Mouse (Mus musculus): ENCODE measurements around the gene Utrn. TPM values are rescaled to one million over a fixed set of nuclear protein-coding genes. Genes with fewer than 3 reads are reported as not detected.

Gene Utrn
- polyA plus RNA-seq, 1 experiment from 2014 or later: 67.0 TPM

DNA sequence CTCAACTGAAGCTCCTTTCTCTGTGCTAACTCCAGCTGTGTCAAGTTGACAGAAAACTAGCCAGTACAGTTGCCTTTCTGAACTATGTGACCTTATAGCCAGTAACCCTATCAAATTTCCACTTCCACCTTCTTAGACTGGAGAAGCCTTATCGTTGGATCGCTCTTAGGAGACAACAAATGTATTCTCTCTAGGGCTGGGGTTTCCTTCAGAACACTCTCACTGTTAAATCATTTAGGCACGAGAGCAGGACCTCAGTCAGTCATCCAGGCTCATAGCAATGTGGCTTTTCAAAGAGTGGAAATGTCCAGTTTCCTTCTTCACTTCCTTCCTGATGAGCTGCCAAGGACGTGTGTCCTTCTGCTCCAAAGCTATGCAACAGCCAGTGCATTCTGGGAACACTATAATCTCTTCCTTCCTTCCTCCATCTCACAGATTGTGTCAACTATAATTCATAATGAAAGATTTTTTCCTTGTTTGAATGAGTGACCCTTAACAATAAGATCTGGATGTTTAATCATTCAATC is 87.7 kb downstream of the Utrn start:
- ATAC-seq (ENCODE audit: insufficient number of reproducible peaks, insufficient read depth, low FRiP score, low read depth): no peak
- no peak overlapping the region for H3K4me2 ChIP-seq (ENCODE audit: low read length)

DNA sequence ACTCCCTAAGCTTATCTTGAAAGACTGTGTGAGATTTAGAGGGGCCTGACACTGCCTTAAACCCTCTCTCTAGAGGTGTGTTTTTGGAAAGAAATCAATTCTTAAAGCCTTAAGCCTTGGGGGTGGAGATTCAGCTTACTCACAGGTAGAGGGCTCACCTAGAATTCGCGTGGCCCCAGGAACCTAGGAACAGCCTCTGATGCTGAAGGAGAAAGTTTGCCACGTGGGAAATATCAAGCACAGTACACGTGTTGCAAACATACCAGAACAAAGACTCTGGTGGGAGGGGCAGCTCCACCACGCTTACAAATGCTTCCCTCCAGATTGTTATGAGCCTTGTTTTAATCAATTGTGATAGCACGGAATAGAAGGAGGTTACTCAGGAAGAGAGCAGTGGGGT is 96.0 kb downstream of the Utrn start:
- H3K9me3 ChIP-seq (ENCODE audit: control insufficient read depth, low read length): 0 out of 2 replicates have a peak, but pooled peaks cover 3% of the 10 kb centered on the region
- peaks cover 0 to 12% of the 10 kb centered on the region in 2 experiments; a peak in 2 of 4 replicates for H3K4me1 ChIP-seq (ENCODE audit: control insufficient read depth in 2 of 2, insufficient read depth in 2 of 2, low read length in 2 of 2)
- H3K9ac ChIP-seq (ENCODE audit: low read length): no peak overlapping the region; the same call in 1 of the 2 replicates
- no peaks in the 10 kb centered on the region for H3K27me3 ChIP-seq (ENCODE audit: control insufficient read depth, insufficient read depth, low read length)
- H3K4me2 ChIP-seq (ENCODE audit: low read length): no peak overlapping the region; the same call in 1 of the 2 replicates
- 20% methylated on average over 6 of the region's 6 CpGs for WGBS
- no peak overlapping the region for H3K4me3 ChIP-seq (ENCODE audit: control insufficient read depth in 1 of 2, insufficient read depth in 1 of 2, low read depth in 1 of 2, low read length in 2 of 2)
- no peak for ATAC-seq (ENCODE audit: insufficient number of reproducible peaks, insufficient read depth, low FRiP score, low read depth)
- no peaks in the 10 kb centered on the region for H3K36me3 ChIP-seq (ENCODE audit: control insufficient read depth, insufficient read depth, low read length)
- 0 out of 4 replicates have a peak overlapping the region, but pooled peaks of 1 of the 2 experiments have one; percentile 28 for H3K27ac ChIP-seq (replicated peaks in 1 of 2; ENCODE audit: control insufficient read depth in 1 of 2, insufficient read depth in 1 of 2, low read depth in 2 of 2, low read length in 2 of 2)

More for the DNA sequence above, 87.7 kb downstream of the Utrn start:
- H3K27me3 ChIP-seq (ENCODE audit: control insufficient read depth, insufficient read depth, low read length): no peaks in the 10 kb centered on the region
- no peaks in the 10 kb centered on the region for H3K4me1 ChIP-seq (ENCODE audit: control insufficient read depth in 2 of 2, insufficient read depth in 2 of 2, low read length in 2 of 2)
- 0 out of 2 replicates have a peak, but pooled peaks cover 3% of the 10 kb centered on the region for H3K9me3 ChIP-seq (ENCODE audit: control insufficient read depth, low read length)
- H3K27ac ChIP-seq (replicated peaks in 1 of 2; ENCODE audit: control insufficient read depth in 1 of 2, insufficient read depth in 1 of 2, low read depth in 2 of 2, low read length in 2 of 2): no peak overlapping the region
- H3K4me3 ChIP-seq (ENCODE audit: control insufficient read depth in 1 of 2, insufficient read depth in 1 of 2, low read depth in 1 of 2, low read length in 2 of 2): no peak overlapping the region
- H3K9ac ChIP-seq (ENCODE audit: low read length): no peak overlapping the region
- 75% methylated on average over 4 of the region's 4 CpGs for WGBS
- H3K36me3 ChIP-seq (ENCODE audit: control insufficient read depth, insufficient read depth, low read length): no peaks in the 10 kb centered on the region

DNA sequence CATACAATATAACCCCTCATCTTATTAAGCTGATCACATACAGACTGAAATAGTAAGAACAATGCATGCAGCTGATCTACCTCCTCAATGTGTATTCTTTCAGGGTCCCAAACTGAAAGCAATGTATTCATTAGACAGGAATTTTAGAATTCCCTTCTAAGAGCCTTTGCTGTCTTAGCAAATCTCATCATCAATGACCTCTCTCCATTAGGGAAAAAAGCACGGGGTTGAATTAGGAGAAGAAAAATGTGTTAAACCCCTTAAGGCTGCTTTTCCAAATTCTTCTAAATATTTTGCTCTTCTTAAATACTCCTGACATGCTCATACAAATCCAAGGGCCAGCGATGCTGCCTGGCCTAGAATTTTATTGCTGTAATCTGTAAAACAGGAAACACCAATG is 97.7 kb downstream of the Utrn start:
- ATAC-seq (ENCODE audit: insufficient number of reproducible peaks, insufficient read depth, low FRiP score, low read depth): no peak
- no peak overlapping the region for H3K4me2 ChIP-seq (ENCODE audit: low read length)
- H3K27ac ChIP-seq (replicated peaks in 1 of 2; ENCODE audit: control insufficient read depth in 1 of 2, insufficient read depth in 1 of 2, low read depth in 2 of 2, low read length in 2 of 2): no peak overlapping the region
- H3K4me3 ChIP-seq (ENCODE audit: control insufficient read depth in 1 of 2, insufficient read depth in 1 of 2, low read depth in 1 of 2, low read length in 2 of 2): no peak overlapping the region
- peaks cover 0 to 12% of the 10 kb centered on the region in 2 experiments; a peak in 2 of 4 replicates for H3K4me1 ChIP-seq (ENCODE audit: control insufficient read depth in 2 of 2, insufficient read depth in 2 of 2, low read length in 2 of 2)
- no peak overlapping the region for H3K9ac ChIP-seq (ENCODE audit: low read length)
- H3K36me3 ChIP-seq (ENCODE audit: control insufficient read depth, insufficient read depth, low read length): no peaks in the 10 kb centered on the region
- 90% methylated on average over 2 of the region's 2 CpGs for WGBS
- H3K9me3 ChIP-seq (ENCODE audit: control insufficient read depth, low read length): 0 out of 2 replicates have a peak, but pooled peaks cover 2% of the 10 kb centered on the region
- no peaks in the 10 kb centered on the region for H3K27me3 ChIP-seq (ENCODE audit: control insufficient read depth, insufficient read depth, low read length)

DNA sequence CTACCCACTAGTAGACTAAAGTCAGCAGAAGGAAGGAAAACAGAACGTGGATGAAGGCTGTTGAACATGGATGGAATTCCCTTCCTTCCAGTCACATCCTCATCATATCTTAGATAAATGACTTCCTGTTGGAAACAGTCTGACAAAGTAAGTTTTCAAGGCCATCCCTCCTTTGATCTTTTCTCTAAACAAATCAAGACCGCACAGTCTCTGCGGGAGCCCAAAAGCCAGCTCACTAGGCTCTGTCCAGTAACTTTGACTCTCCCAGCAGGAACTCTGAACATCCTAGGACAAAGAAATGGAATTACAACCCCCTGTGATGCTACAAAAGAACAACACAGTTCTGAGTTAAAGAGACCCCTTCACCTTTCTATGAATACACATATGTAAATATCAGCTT is 106.5 kb downstream of the Utrn start:
- Histone ChIP-seq H3K36me3 (ENCODE audit: control insufficient read depth, insufficient read depth, low read length) (peaks cover 10% of the 10 kb centered on the region), H3K27ac (replicated peaks in 1 of 2; ENCODE audit: control insufficient read depth in 1 of 2, insufficient read depth in 1 of 2, low read depth in 2 of 2, low read length in 2 of 2) (no peak overlapping the region), H3K4me3 (ENCODE audit: control insufficient read depth in 1 of 2, insufficient read depth in 1 of 2, low read depth in 1 of 2, low read length in 2 of 2) (no peak overlapping the region), H3K27me3 (ENCODE audit: control insufficient read depth, insufficient read depth, low read length) (no peaks in the 10 kb centered on the region), H3K9me3 (ENCODE audit: control insufficient read depth, low read length) (0 out of 2 replicates have a peak, but pooled peaks cover 2% of the 10 kb centered on the region), H3K4me2 (ENCODE audit: low read length) (no peak overlapping the region), H3K9ac (ENCODE audit: low read length) (no peak overlapping the region), H3K4me1 (ENCODE audit: control insufficient read depth in 2 of 2, insufficient read depth in 2 of 2, low read length in 2 of 2) (peaks cover 0 to 10% of the 10 kb centered on the region in 2 experiments; a peak in 2 of 4 replicates)
- WGBS: 64% methylated on average over 3 of the region's 3 CpGs
- no peak for ATAC-seq (ENCODE audit: insufficient number of reproducible peaks, insufficient read depth, low FRiP score, low read depth)

DNA sequence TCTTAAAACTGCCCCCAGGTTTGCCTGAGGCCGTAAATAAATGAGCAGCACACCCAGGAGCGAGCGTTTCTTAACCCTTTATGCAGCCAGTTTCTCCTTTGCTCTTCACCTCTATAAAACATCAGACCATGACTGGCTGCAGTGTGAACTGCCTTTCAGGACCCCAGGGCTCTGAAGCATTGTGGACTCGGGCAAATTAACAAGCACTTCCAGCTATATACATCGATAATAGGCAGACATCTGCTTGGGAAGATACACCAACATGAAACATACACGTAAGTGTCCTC is 110.5 kb downstream of the Utrn start:
- WGBS: 71% methylated on average over 6 of the region's 6 CpGs
- Histone ChIP-seq H3K4me3 (ENCODE audit: control insufficient read depth in 1 of 2, insufficient read depth in 1 of 2, low read depth in 1 of 2, low read length in 2 of 2) (no peak overlapping the region), H3K36me3 (ENCODE audit: control insufficient read depth, insufficient read depth, low read length) (peaks cover 4% of the 10 kb centered on the region), H3K4me2 (ENCODE audit: low read length) (no peak overlapping the region), H3K4me1 (ENCODE audit: control insufficient read depth in 2 of 2, insufficient read depth in 2 of 2, low read length in 2 of 2) (peaks cover 0 to 10% of the 10 kb centered on the region in 2 experiments; a peak in 2 of 4 replicates), H3K9me3 (ENCODE audit: control insufficient read depth, low read length) (no peaks in the 10 kb centered on the region), H3K27me3 (ENCODE audit: control insufficient read depth, insufficient read depth, low read length) (no peaks in the 10 kb centered on the region), H3K9ac (ENCODE audit: low read length) (no peak overlapping the region), H3K27ac (replicated peaks in 1 of 2; ENCODE audit: control insufficient read depth in 1 of 2, insufficient read depth in 1 of 2, low read depth in 2 of 2, low read length in 2 of 2) (no peak overlapping the region)
- ATAC-seq (ENCODE audit: insufficient number of reproducible peaks, insufficient read depth, low FRiP score, low read depth): no peak

DNA sequence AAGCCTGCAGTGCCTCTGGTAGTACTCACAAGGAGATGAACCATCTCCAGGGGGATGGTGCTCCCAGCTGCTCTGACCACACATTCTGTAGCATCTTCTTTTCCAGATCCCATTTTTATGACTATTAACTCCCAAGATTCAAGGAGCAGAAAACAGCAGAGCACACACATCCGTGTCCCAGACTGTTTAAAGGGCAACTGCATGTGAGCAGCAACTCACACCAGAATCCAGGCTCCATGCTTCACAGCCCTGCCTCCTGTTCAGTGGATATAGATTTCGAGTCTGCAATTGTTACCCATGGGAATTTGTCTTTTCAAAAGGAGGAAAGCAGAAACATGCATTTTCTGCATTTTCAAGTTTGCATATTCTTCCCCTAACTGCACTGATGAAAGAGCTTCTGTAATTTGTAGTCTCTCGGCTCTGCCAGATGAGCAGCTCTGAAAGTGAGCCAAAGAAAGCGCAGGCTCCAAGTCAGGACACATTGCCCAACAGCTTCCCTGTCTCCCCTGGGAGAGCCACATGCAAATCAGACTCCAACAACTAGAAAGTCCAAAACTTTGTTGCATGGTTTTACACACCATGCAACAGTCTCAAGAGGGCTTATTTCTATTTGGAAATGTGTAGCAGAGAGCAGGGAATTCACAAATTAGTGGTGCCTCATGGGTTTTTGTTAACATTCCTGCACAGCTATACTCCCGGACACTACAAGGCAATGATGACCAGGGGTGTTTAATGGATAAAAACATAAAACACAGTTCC is 111.0 kb downstream of the Utrn start:
- no peaks in the 10 kb centered on the region for H3K36me3 ChIP-seq (ENCODE audit: control insufficient read depth, insufficient read depth, low read length)
- no peaks in the 10 kb centered on the region for H3K9me3 ChIP-seq (ENCODE audit: control insufficient read depth, low read length)
- H3K4me1 ChIP-seq (ENCODE audit: control insufficient read depth in 2 of 2, insufficient read depth in 2 of 2, low read length in 2 of 2): peaks cover 0 to 10% of the 10 kb centered on the region in 2 experiments; a peak in 2 of 4 replicates
- no peak overlapping the region for H3K9ac ChIP-seq (ENCODE audit: low read length)
- H3K4me3 ChIP-seq (ENCODE audit: control insufficient read depth in 1 of 2, insufficient read depth in 1 of 2, low read depth in 1 of 2, low read length in 2 of 2): no peak overlapping the region
- ATAC-seq (ENCODE audit: insufficient number of reproducible peaks, insufficient read depth, low FRiP score, low read depth): no peak
- no peak overlapping the region for H3K27ac ChIP-seq (replicated peaks in 1 of 2; ENCODE audit: control insufficient read depth in 1 of 2, insufficient read depth in 1 of 2, low read depth in 2 of 2, low read length in 2 of 2)
- no peaks in the 10 kb centered on the region for H3K27me3 ChIP-seq (ENCODE audit: control insufficient read depth, insufficient read depth, low read length)
- no peak overlapping the region for H3K4me2 ChIP-seq (ENCODE audit: low read length)
- WGBS: 60% methylated on average over 5 of the region's 5 CpGs

DNA sequence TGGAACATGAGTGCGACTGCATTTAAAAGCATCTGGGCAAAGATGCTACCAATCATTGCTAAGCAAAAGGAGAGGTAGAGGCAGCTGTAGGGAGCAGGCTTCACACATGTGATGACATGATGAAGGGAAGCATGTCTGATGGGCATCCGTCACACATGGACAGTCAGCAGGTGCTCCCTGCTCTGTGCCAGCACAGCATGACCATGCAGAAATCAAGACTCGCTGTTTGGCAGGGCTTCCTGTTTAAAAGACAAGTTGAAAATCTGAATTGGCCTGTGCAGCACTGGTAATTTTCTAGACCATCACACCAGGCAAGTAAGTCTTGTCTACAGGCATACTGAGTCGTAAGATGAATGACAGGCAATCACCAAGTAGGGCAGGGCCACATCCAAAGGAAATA is 112.5 kb downstream of the Utrn start:
- 90% methylated on average over 4 of the region's 4 CpGs for WGBS
- peaks cover 0 to 10% of the 10 kb centered on the region in 2 experiments; a peak in 2 of 4 replicates for H3K4me1 ChIP-seq (ENCODE audit: control insufficient read depth in 2 of 2, insufficient read depth in 2 of 2, low read length in 2 of 2)
- H3K27ac ChIP-seq (replicated peaks in 1 of 2; ENCODE audit: control insufficient read depth in 1 of 2, insufficient read depth in 1 of 2, low read depth in 2 of 2, low read length in 2 of 2): no peak overlapping the region
- no peaks in the 10 kb centered on the region for H3K27me3 ChIP-seq (ENCODE audit: control insufficient read depth, insufficient read depth, low read length)
- H3K4me2 ChIP-seq (ENCODE audit: low read length): no peak overlapping the region
- no peak for ATAC-seq (ENCODE audit: insufficient number of reproducible peaks, insufficient read depth, low FRiP score, low read depth)
- no peaks in the 10 kb centered on the region for H3K9me3 ChIP-seq (ENCODE audit: control insufficient read depth, low read length)
- H3K9ac ChIP-seq (ENCODE audit: low read length): no peak overlapping the region
- no peaks in the 10 kb centered on the region for H3K36me3 ChIP-seq (ENCODE audit: control insufficient read depth, insufficient read depth, low read length)
- H3K4me3 ChIP-seq (ENCODE audit: control insufficient read depth in 1 of 2, insufficient read depth in 1 of 2, low read depth in 1 of 2, low read length in 2 of 2): no peak overlapping the region

All from heart, embryonic 14.5 days (tissue).